Mouse (Mus musculus) kidney, adult 10 weeks (tissue): ENCODE data around the gene Adprh. TPM values are rescaled to one million over a fixed set of nuclear protein-coding genes. Genes with fewer than 3 reads are reported as not detected.

Experiments
- polyA plus RNA-seq: library from polyadenylated mRNA; stranded (reverse); fragments of 350-450 nt; fragmentation: Illumina TruSeq; extraction: RNeasy Lipid Tissue Mini Kit (QIAGEN cat#74804); gene quantifications from one replicate; pipeline ENCODE4 v1.2.3, GENCODE M21; 2014; ENCODE audit warnings: low read depth, low replicate concordance

The Adprh gene
- polyA plus RNA-seq, result 8.2 TPM

DNA sequence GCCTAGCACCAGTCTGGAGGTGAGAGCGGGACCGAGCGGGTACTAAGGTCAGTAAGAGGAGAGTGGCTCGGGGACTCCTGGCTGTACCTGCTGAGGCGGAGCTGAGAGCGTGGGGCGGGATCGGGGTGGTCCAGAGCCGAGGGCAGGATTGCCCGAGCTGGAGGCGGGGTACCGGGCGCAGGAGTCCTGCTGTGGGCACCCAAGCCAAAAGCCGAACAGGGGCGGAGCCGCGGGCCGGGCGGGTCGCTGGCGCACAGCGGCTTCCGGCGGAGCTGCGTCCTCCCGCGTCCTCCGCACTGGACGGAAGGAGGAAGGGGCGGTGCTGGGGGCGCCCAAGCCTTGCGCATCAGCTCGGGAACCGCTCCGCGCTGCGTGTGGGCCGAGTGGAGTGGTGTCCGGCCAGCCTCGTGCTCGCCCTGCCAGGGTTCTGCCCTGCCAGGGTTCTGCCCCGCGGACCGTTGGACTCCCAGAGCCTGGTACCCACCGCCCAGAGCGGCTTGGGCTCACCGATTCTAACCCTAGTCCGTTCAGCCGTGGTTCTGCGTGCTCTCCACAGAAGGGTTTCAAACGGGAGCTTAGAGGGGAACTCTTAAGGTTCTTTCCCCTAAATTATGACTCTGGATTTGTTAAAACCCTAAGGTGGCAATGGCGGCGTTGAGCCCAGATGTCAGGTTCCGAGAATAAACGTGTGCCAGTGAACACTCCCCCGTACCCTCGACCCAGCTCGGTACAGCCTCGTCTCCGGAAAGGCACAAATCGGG lies at the start of gene Adprh:
Gene Adprh (minus strand): TSS at position 262 of the 761 bp plus-strand sequence.

DNA sequence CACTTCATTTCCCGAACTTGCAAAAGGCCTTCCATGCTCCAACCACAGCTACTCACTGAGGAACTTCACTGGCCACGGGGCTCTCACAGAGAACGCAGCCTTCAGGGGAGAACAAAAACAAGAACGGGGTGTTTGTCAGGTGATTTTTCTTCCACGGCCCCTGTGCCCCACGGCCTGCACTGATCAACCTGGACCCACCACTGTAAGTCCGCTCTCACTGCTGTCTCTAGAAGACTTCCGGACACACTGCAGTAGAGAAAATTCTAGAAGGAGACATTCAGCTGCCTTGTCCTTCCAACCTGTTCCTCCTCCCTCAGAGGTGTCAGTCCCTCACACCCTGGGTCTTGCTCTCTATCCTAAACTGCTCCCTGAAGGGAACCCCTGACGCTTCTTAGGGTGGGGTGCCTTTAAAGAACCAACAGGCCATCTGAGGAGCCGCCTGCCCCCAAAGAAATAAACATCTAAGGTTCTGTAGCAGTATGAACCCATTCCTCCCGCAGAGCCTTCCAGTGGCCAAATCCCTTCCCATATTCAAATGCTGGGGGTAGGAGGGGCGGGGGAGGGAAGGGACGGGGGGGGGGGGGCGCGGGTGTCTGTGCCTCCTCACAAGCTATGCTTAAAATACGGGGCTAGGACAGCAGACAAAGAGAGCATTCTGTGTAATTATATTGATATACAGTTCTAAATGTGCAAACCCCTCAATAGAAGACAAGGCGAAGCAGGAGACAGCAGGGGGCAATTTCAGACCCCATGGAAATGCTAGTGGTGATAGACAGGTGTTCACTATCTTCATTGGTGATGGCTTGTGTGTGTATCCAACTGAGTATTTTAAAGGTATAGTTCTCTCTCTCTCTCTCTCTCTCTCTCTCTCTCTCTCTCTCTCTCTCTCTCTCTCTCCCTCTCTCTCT lies 3.3 kb upstream of the Adprh start, which contains the start of gene Cd80:
Gene Cd80 (plus strand): TSS at position 51 of the 908 bp plus-strand sequence.

DNA sequence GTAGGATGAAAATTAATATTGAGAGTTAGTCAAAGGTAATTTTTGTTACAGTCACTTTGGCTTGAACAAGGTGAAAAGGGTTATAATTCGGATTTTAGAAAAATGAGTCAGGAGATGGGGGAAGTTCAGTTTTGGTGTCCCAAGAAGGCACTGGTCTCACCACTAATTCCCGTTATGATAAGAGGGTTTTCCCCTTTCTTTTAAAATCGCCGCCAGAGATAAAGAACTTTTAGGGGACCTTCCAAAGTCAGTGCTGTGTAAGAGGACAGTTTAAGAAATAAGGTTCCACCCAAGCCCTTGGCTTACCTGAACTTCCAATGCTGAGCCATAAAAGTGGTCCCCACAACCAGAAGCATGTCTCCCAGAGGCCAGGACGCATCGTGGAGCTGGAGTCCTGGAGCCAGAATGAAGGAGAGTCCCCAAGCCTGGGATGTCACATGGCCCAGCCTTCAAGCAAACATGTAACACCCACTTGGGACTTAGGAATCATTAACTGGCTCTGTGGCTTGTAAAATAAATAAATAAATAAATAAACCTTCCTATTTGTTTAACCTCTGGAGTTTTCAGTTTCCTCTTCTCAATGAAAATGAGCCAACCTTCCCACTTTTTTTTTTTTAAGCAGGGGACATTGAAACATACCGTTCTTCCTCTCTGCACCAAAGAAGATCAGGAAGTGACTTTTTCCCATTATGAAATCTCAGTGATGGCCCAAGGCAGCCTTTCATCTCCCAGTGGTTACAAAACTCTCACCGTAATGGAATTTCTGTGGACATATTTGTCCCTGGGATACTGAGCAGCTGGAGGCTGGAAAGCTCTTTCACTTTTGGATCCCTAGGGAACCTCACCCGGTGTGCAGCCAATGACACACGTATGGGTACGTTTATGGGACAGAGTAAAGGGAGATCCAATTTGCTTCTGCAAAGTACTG lies 19.7 kb downstream of the Adprh start, which contains the start of gene Pla1a:
Gene Pla1a (minus strand): TSS at position 648 of the 928 bp plus-strand sequence.

Other genes with a start within 250 kb of the Adprh start
- 1.3 TPM for gene Nr1i2, start 157.9 kb downstream of the Adprh start, polyA plus RNA-seq
- gene Maats1, start 110.6 kb downstream of the Adprh start, polyA plus RNA-seq, result 1.1 TPM
- gene Cox17, start 105.7 kb downstream of the Adprh start, polyA plus RNA-seq, result 155 TPM
- not detected for gene Gm21987, start 105.7 kb downstream of the Adprh start, polyA plus RNA-seq
- not detected for gene Popdc2, start 90.5 kb downstream of the Adprh start, polyA plus RNA-seq
- 12.2 TPM for gene Pla1a, start 19.6 kb downstream of the Adprh start, polyA plus RNA-seq
- 0.20 TPM for gene Cd80, start 2.9 kb upstream of the Adprh start, polyA plus RNA-seq
- gene Timmdc1, start 70.0 kb upstream of the Adprh start, polyA plus RNA-seq, result 13.7 TPM
- 46.7 TPM for gene Poglut1, start 97.6 kb upstream of the Adprh start, polyA plus RNA-seq
- gene Tmem39a, start 106.0 kb upstream of the Adprh start, polyA plus RNA-seq, result 21.7 TPM